Mouse (Mus musculus) mesoderm, embryonic 11.5 days (tissue): ENCODE results near the gene Ppm1h.

Experiments used
- DNase-seq: peaks from one replicate; pipeline ENCODE4 v3.0.0-alpha.2; 2012; ENCODE audit warnings: low read depth, low spot score

Gene Ppm1h

DNA sequence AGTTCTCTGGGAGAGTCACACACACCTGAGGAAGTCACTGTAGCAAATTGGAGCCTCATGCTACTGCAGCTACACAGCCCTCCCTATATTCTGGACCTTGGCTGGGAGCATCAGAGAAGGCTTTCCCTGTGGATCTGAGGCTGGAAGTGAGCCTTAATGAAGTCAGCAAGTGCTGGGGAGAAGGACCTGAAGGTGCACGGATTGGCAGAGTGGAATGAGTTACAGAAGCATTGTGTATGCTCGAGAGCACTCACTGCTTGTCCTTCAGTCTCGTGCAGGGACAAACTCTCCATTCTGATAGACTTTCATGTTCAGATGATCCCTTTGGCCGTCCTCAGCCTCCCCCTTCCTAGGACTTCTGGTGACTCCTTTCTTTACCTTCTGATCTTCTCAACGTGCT is 26.3 kb downstream of the Ppm1h start:
- no peak for DNase-seq

DNA sequence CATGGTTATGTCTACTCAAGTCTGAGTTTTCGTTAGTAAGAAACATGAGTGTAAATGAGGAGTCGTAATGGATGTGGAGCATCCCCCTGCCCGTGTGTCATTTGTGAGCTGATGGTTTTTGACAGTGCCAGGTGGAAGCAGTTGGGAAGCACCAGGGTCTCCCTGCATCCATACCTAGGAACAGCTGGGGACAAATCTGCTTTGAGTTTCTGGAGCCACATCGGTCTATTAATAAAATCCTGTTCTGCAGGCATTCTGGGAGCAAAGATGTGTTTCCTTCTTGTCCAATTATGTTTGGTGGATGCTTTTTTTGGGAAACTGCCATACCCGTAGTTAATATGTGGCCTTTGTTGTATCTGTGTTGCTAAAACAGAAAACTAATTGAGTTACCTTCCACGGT is 26.9 kb downstream of the Ppm1h start:
- DNase-seq: no peak

DNA sequence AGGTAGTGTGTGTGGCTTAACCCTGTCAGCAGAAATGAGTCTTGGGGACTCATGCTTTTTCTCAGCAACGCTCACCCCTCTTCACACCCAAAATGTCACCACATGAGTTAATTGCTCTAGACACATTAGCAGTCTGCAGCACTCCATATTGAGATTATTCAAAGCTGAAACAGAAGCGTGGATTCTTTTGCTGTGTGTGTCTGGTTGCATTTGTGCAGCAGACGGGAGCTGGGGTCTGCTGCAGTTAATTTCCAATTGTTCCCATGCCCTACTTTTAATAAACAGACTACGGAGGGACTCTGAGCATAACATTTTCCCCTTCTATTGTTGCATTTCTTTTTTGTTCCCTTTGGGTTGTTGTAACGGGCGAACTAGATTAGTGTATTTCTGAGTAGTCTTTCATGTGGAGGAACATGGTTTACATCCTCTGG is 32.8 kb downstream of the Ppm1h start:
- no peak for DNase-seq

DNA sequence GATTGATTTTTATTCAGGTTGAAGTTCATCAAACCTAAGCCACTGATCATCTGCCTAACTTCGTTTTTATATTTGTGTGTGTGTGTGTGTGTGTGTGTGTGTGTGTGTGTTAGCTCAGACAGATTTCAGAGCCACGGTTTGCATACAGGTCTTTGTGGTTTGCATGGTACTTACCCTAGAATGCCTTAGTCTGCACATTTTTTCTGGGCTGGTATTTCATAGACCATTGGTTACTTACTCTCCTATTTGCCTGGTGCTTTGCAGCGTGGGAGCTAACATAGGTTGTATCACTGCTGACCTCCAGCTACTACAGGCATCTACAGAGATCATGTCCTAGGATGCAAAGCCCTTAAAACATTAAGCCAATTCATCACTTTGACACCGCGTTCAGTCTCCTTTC is 33.7 kb downstream of the Ppm1h start:
- DNase-seq: no peak

DNA sequence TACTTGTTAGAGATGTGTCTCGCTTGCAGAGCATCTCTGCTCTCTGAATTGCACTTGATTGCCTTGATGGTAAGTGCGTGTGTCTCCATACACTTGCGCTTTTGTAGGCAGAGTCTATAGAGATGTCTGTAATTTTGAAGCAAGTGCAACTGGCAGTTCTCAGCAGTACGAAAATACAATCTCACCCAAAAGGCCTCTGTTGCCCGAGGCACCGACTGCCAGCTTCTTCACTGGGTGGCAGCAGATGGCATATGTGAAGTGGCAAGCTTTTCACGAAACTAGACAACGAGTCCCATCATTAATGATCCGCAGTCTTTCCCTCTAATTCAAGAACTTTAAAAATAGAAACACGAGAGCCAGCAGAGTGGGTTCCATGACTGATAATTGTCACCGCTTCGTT is 37.3 kb downstream of the Ppm1h start:
- no peak for DNase-seq

DNA sequence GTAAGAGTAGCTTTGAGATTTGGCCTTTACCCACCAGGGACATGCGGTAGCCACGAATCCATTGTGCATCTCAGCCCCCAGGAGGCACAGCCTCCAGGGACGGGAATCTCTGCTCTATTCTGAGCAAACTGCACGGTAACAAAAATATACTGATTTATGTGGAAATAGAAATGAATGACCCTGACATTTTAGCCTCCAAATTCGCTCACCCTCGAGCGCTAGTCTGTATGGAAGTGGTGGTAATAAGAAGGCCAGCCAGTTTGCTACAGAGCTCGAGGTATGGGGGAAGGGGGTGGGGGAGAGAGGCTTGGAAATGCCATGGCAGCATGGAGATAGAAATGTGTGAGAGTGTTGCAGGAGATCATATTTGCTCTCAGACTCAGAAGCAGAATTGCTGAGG is 37.7 kb downstream of the Ppm1h start:
- no peak for DNase-seq

DNA sequence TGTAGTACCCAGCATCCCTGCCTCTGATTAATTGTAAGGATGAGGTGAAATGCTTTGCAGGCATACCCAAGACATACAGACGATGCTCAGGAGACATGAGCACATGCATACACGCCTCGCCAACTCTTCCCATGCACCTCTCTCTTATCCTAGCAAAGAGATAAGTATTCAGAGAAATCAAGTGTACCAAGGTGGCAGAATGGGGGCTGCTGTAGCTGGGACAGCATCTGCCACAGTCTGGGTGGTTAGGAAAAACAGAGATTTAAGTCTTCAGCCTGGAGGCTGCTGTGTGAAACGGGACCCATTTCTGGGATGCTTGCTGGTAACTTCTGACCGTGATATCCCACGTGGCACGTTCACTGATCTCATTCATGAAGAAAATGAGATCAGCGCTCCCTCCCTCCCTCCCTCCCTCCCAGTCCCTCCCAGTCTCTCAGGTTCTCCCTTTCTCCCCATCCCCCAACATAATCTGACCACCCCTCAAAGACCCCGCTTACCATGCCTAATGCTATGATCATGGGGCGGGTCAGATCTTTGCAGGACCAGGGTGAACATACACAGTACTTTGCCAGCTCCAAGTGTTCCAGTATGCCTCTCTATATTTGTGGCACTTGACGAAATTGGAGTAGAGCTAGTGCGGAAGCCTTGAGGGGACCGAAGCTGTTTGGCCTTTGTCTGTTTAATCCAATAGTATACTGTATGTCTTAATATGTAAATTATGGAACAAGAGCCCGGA is 38.3 kb downstream of the Ppm1h start:
- no peak for DNase-seq

DNA sequence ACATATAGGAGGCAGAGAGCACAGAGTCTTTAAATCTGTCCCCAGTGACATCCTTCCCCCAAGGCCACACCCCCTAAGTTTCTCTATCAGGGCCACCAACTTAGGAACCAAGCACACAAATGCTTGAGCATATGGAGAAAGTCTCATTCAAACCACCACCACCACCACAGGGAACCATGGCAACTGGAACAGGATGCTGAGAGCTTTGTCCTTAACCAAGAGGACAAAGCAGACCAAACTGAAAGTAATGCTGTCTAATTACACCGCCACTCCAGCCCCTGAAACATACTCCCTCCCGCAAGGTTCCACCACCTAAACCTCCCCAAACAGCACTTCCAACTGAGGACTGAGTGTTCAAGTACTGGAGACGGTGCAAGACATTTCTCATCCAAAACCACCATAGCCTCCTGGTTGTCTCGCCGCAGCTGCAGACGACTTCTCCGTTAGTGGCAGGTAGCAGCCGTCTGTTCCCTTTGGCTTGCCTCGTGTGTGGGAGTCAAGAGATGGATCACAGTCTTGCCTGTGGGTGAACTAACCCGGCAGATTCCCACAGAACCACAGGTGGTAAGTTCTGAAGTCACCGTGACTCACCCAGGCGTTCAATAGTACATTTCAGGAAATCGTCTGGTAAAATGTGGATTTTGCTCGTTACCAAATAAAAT is 39.3 kb downstream of the Ppm1h start:
- DNase-seq: no peak

DNA sequence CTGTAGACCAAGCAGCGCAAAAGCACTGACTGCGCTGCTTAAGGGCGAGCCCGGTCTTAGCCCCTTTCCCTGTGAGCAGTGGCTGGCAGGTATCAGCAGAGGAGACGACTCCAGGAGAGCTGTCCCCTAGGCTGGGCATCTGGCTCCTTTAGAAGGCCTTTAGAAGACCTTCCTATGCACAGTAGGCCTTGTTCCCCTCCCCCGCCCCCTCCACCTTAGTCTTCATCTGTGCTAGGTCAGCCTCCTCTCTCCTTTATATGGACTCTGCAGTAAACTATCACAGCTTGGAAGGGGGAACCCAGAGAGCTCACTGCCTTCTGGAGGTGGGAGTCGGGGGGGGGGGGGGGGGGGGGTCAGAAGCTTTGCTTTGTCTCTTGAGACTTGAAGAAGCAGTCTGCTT is 40.4 kb downstream of the Ppm1h start:
- no peak for DNase-seq

DNA sequence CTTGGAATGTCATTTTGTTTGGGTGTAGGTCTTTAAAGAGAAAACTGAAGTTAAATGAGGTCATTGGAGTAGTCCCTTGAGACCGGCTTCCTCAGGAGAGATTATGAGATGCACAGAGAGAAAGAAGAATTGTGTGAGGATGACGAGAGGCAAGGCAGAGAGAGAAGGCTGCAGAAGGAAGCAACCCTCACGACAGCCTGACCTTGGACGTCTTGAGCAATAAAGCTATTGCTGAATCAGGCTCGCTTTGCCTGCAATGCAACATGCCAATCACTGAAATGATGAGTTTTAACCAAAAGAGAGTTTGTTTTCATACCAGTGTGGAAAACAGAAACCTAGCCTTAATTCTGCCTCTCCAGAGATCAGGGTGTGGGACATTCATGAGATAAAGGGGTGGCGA is 43.5 kb downstream of the Ppm1h start:
- no peak for DNase-seq

DNA sequence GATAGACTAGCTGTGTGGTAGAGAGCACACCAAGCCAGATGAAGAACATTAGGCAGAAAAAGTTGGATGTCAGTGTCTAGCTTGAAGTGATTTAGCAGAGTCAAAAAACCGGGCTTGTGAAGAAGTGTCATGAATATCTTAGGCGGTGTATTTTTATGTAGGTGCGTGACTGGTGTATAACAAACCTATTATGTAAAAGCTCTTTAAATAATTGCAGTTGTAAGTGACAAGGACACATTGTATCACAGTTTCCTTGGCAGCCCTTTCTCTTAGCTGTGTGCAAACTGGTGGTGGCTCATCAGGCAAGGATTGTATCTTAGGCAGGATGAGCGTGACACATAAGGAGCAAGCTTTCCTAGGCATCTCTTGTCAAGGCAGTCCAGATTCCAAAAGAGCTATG is 46.1 kb downstream of the Ppm1h start:
- DNase-seq: no peak

DNA sequence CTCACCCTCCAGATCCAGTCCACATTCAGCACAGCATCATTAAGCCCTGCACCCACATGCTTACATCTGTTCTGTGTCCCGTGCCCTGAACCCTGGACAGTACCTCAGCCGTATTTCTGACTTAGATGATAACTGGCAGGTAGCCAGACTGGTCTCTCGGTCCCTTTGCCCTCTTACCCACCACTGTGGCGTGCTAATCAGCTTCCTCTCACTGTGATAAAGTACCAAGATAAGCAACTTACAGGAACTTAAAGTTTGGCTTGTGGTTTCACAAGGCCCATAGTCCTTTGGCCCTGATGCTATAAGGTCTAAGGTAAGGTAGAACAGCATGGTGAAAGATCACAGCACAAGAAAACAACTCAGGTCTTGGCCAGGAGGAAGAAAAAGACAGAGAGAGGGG is 48.7 kb downstream of the Ppm1h start:
- DNase-seq: no peak

DNA sequence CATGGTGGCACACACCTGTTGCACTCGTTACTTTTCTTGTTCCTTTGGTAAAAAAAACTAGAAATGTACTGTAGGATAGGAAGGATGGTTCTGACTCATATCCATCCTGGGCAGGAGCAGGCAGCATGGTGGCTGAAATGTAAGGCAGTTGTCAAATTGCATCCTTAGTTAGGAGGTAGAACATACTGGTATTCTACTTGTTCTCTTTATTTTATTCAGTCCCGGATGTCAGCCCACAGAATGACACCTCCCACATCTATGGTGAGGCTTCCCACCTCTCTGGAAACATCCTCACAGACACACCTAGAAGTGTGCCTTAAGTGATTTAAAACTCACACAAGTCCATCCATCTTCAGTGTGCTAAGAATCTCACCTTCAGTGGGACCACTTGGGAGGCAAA is 49.6 kb downstream of the Ppm1h start:
- DNase-seq: no peak

DNA sequence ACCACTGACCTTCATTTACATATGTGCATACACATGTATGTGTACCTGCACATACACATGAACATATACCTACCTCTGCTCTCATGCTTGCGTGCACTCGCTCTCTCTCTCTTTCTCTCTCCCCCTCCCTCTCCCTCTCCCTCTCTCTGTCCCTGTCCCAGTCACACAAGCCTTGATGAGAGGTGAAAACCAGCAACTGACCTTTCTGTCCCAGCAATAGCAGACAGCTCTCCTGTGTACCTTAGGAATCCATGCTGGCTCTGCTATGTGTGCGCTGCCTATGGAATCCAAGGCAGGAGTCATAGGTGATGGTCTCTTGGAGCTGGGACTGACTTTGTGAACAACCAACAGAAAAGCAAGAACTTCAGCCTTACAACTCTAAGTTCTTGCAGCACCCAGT is 53.6 kb downstream of the Ppm1h start:
- DNase-seq: no peak

DNA sequence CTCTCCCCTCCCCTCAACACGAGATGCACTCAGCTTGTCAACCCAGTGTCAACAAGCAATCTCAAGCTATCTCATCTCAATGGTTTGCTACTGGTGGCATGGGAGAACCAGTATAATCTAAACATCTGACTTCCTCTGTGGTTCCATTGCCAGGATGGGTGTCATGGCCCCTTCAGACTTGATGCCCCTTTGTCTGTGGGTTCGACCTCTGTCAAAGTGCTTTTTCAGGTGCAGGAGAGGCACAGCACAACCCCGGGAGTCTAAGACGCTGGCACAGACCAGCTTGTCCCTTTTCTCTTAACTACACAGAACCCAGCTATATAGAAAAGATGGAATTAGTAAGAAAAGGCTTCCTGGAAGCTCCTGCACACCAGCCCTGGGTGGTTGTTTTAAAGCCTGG is 56.0 kb downstream of the Ppm1h start:
- DNase-seq: no peak

DNA sequence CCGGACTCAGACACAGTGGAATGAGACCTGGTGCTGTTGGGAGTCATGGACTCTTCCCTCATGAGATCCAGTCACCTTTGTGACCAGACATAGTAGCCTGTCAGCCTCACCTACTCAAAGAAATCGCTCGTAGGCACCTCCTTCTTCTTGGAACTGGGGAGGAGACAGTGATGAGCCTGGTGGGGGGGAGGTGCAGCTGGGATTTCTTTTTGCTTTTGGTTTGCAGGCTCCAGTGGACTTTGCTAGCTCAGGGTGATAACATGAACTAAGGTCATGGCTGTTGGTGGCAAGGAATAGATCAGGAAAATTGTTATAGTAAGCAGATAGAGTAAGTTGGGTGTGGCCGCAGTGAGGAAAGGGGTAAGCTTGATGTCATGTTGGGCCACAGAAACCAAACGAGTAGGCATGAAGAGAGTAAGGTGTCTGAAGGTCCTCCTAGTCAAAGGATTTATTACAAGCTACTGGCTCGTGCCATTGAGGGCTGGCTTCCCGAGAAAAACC is 56.8 kb downstream of the Ppm1h start:
- DNase-seq: no peak

DNA sequence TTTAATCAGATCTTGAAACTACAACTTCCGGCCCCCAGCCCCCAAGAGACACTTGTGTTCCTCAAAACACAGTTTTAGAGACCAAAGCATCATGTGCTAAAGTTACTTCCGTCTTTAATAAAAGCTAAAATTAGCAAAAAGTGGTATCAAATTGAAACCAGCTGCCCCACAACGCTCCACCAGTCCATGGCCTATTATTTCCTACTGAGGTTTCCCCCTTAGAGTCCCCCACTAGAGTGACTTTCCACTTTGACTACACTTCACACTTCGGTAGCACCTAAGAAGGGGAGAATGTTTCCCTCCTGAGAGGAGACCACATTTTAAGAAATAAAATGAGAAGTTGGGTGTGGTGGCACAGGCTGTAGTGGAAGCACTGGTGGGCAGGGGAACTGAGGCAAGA is 58.3 kb downstream of the Ppm1h start:
- DNase-seq: no peak

DNA sequence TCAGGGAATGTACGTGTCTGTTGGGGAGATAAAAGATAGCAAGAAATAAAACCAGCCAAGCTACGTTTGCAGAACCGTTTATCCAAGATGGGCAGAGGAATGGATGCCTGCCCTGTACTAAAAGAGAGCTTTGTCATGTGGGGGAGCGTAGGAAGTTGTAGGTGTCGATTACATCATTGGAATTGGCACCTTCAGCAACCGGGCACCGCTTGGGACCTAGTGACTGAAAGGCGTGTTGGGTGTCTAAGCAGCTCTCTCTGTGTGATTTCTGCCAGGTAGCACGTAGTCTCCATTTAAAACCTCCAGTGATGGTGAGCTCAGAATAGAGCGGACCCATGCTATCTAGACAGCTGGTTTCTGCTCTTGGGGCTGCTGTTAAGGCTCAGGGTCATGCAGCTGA is 60.0 kb downstream of the Ppm1h start:
- no peak for DNase-seq

DNA sequence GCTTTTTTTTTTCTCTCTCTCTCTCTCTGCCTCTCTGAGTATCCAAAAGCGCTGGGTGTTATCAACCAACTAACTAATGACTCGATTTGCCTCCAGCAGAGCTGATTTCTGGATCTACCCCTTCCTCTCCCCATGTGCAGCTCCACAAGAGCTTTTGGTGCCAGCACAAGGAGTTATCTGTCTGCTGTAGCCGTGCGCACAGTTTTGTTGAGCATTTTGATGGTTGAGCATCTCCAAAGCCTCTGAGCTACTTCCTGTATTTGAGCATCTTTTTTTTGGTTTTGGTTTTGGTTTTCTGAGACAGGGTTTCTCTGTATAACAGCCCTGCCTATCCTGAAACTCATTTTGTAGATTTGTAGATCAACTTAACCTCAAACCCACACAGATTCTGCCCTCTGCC is 60.5 kb downstream of the Ppm1h start:
- DNase-seq: no peak

DNA sequence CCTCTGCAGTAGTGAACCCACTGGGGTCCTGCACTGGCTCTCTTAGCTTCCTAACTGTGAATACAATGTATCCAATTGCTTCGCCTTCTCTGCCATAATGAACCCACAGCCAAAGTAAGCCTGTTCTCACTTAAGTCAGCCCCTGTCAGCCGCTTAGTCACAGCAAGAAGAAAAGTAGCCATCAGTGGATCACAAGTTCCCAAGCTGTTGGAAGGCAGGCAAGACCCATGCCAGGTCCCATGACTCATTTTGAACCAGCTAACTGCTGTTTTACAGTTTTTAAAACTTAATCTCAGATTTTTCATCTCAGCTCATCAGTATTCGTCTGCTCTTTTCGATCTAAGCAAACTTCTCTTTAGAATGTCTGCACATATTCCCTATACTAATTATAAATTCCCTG is 61.6 kb downstream of the Ppm1h start:
- no peak for DNase-seq

DNA sequence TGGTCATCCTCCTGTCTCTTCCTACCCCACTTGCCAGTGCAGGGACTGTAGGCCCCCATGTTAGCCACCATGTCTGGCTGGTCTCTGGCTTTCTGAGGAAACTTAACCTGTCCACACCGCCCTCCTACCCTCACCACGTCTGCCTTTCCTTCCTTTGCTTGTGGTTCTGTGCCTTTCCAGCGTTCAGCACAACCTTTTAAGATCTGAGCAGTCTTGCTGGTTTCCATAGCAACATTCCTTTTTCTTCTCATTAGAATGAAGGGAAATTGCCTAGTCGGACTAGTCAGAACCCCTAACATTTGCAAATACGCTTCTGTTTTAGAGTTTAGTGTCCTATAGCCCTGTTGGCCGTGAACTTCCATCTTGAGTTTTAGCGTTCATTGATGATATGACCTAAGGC is 62.6 kb downstream of the Ppm1h start:
- no peak for DNase-seq

DNA sequence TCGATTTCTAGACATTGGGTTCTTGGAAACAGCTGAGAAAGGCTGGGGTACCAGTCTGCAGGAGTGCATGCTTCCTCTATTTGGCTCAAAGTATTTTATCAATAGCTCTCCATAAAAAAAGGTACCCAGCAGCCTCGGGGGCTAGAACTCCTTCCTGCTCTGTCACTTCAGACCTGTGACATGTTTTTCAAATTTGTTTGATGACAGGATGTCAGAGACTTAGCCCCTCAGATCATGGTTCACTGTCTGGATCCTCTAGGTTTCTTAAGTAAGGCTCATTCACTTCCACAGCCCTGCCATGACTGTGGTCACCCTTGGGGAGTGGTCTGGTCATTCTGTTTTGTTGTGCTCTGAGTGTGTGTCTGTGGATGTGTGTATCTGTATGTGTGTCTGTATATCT is 63.6 kb downstream of the Ppm1h start:
- no peak for DNase-seq

DNA sequence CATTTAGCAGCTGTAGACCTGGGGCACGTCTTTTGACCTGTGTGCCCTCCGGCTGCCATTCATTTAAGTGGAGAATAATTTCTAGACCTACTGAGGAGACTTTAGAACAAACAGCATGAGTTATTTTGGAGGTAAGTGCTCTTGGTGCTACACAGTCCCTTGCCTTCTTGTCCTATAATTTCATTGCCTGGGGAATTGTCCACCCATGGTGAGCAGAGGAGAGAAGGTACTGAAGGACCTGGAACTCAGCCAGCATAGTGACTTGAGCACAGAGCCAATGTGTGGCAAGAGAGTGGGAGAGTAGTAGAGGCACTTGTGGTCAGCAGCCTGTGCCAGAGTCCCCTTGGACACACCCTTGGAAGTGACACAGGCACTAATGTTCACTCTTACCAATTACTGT is 64.8 kb downstream of the Ppm1h start:
- no peak for DNase-seq

DNA sequence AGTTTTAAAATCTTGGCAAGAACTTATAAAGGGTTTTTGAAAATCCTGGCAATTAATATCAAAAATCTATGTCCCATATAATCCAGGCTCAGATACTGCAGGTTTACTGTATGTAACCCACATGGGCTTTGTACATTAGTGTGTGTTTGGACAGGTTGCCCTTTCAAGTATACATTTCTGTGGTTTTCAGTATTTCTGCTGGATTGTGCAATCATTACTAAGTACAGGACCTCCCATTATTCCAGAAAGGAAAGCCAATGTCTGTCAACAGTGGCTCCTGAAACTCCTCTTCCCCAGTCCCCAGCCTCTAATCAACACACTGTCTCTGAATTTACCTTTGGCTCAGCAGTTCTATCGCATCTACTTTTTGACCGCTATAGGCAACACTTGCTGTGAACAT is 66.4 kb downstream of the Ppm1h start:
- no peak for DNase-seq
